Mouse (Mus musculus): ENCODE measurements around the gene Igfbpl1. TPM values are rescaled to one million over a fixed set of nuclear protein-coding genes. Genes with fewer than 3 reads are reported as not detected.

The Igfbpl1 gene
- total and polyA plus RNA-seq, 3 experiments: not detected

DNA sequence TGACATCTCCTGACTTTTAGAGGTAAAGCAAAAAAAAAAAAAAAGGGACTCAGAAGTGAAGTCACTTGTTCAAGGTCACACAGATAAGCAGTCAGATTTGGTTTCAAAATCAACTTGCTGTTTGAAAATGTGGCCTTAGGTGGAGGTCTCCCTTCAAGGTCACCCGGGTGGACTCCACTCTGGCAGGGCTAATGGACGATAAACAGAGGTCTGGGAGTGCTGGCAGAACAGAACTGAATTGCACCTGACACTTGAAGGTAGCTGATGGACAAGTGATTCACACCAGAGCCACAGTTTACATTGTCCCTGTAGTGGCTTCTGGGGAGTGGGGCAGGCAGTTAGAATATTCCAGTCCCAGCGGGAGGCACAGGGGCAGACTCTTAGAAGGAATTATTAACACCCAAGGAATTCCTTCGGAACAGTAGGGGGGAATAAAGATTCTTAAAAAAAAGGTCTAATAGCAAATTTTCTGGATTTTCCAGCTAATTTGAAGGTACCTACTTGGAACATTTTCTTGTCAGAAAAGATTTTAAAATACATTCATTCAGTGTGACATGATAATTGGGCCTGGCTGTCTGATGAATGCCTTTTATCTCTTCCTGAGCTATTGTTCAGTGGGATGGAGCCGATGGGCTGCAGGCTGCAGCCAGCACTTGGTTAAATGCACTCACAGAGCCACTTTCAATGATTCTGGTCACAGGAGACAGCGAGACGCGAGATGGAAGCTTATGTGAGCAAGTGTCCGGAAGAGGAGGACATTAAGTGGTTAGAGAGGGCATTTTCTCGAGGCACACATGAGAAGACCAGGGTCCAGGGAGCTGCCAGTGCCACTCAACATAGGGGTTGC is 56.7 kb downstream of the Igfbpl1 start:
- H3K4me1 ChIP-seq (ENCODE audit: control insufficient read depth in 1 of 2, insufficient read depth in 2 of 2): peaks cover 0 to 14% of the 10 kb centered on the region in 2 experiments; a peak in 2 of 4 replicates
- dilution Hi-C loops (cut with MboI; ENCODE audit: extremely low pct_ligation_motif_present, extremely low pct_unique_long_range_greater_than_20kb, low sequenced_read_pairs) (no loop called here), in situ Hi-C loops (cut with MboI; ENCODE audit: low pct_ligation_motif_present, low pct_unique_long_range_greater_than_20kb, low sequenced_read_pairs) (loop anchor here (5.0 to 10.0 kb wide), 3 partner anchors 38 to 355 kb away; partner anchors contain the start of gene Shb)
- H3K27me3 ChIP-seq (replicated peaks): no peaks in the 10 kb centered on the region
- H3K79me2 ChIP-seq (replicated peaks; ENCODE audit: control insufficient read depth, extremely low read depth, insufficient read depth, poor library complexity, severe bottlenecking): no peaks in the 10 kb centered on the region
- DNase-seq (ENCODE audit: extremely low read depth): no peak
- H3K4me3 ChIP-seq (replicated peaks in 1 of 3; ENCODE audit: low read depth in 2 of 3, low read length in 2 of 3, poor library complexity in 1 of 3): no peak overlapping the region
- H3K9ac ChIP-seq (ENCODE audit: insufficient read depth, low read depth): no peak overlapping the region
- no peaks in the 10 kb centered on the region for H3K9me3 ChIP-seq (replicated peaks; ENCODE audit: low read length)
- H3K27ac ChIP-seq (ENCODE audit: insufficient read depth, low read depth): no peak overlapping the region
- no peak overlapping the region for H3K4me2 ChIP-seq (ENCODE audit: insufficient read depth, low read depth, poor library complexity, severe bottlenecking)
- no peaks in the 10 kb centered on the region for H3K36me3 ChIP-seq (replicated peaks in 1 of 2; ENCODE audit: control insufficient read depth in 1 of 2, insufficient read depth in 1 of 2, low read length in 1 of 2)
- TF ChIP-seq TBP (conservative IDR thresholded peaks at IDR 0.05; ENCODE audit: low read depth, low read length) (no peak), MAZ (IDR thresholded peaks at IDR 0.05; ENCODE audit: low read depth, low read length) (no peak), UBTF (IDR thresholded peaks at IDR 0.05; ENCODE audit: low read depth, low read length) (no peak), NRF1 (IDR thresholded peaks at IDR 0.05; ENCODE audit: low read depth, low read length) (no peak), MAFK (IDR thresholded peaks at IDR 0.05; ENCODE audit: insufficient replicate concordance, low read length) (no peak), HCFC1 (IDR thresholded peaks at IDR 0.05; ENCODE audit: low read depth, low read length) (no peak), EP300 (IDR thresholded peaks at IDR 0.05; ENCODE audit: low read length) (no peak), CHD1 (IDR thresholded peaks at IDR 0.05; ENCODE audit: low read depth, low read length) (no peak), TCF12 (IDR thresholded peaks at IDR 0.05; ENCODE audit: low read depth, low read length) (no peak), MAX (IDR thresholded peaks at IDR 0.05; ENCODE audit: low read length) (no peak), ZNF384 (IDR thresholded peaks at IDR 0.05; ENCODE audit: low read depth, low read length) (no peak), NELFE (IDR thresholded peaks at IDR 0.05; ENCODE audit: low read depth, low read length) (no peak), KAT2A (IDR thresholded peaks at IDR 0.05; ENCODE audit: insufficient replicate concordance, low read length) (no peak), ETS1 (conservative IDR thresholded peaks at IDR 0.05; ENCODE audit: low read depth, low read length) (no peak), ELF1 (IDR thresholded peaks at IDR 0.05; ENCODE audit: low read depth, low read length) (no peak), JUND (conservative IDR thresholded peaks at IDR 0.05; ENCODE audit: low read depth, low read length) (no peak), ZC3H11A (IDR thresholded peaks at IDR 0.05; ENCODE audit: low read depth, low read length) (no peak), USF2 (conservative IDR thresholded peaks at IDR 0.05; ENCODE audit: low read depth, low read length) (no peak), POLR2AphosphoS2 (IDR thresholded peaks at IDR 0.05; ENCODE audit: low read depth, low read length) (no peak)

DNA sequence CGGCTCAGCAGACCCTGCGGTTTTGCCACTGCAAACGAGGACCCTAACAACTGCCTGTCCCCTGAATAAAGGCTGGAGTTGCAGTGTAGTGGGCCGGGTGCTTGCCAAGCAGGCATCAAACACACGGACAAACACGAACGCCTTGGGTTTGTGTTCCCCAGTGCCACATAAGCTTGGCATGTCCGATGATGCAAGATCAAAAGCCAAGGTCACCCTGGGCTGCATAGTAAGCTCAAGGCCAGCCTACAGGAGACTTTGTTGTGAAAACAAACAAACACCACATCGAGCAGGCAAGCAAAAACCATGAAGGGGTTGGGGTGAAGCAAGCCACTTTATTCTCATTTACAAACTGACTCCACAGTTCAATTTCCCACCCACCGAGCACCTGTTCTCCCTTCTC is 57.6 kb downstream of the Igfbpl1 start:
- H3K27me3 ChIP-seq (replicated peaks): no peaks in the 10 kb centered on the region
- dilution Hi-C loops (cut with MboI; ENCODE audit: extremely low pct_ligation_motif_present, extremely low pct_unique_long_range_greater_than_20kb, low sequenced_read_pairs): no loop called here
- no peak overlapping the region for H3K4me2 ChIP-seq (ENCODE audit: insufficient read depth, low read depth, poor library complexity, severe bottlenecking)
- H3K79me2 ChIP-seq (replicated peaks; ENCODE audit: control insufficient read depth, extremely low read depth, insufficient read depth, poor library complexity, severe bottlenecking): no peaks in the 10 kb centered on the region
- TF ChIP-seq CTCF (conservative IDR thresholded peaks at IDR 0.05 in 1 of 2, IDR thresholded peaks at IDR 0.05 in 1 of 2; ENCODE audit: low read depth in 2 of 2, low read length in 2 of 2) (no peak), MAFK (IDR thresholded peaks at IDR 0.05; ENCODE audit: insufficient replicate concordance, low read length) (no peak), ZMIZ1 (IDR thresholded peaks at IDR 0.05; ENCODE audit: low read depth, low read length) (no peak), CHD2 (IDR thresholded peaks at IDR 0.05; ENCODE audit: low read length) (no peak), TBP (conservative IDR thresholded peaks at IDR 0.05; ENCODE audit: low read depth, low read length) (no peak), RCOR1 (conservative IDR thresholded peaks at IDR 0.05; ENCODE audit: low read depth, low read length) (no peak), USF1 (IDR thresholded peaks at IDR 0.05; ENCODE audit: low read depth, low read length) (no peak), EP300 (IDR thresholded peaks at IDR 0.05; ENCODE audit: low read length) (no peak), USF2 (conservative IDR thresholded peaks at IDR 0.05; ENCODE audit: low read depth, low read length) (no peak), ZC3H11A (IDR thresholded peaks at IDR 0.05; ENCODE audit: low read depth, low read length) (no peak), E2F4 (IDR thresholded peaks at IDR 0.05; ENCODE audit: insufficient replicate concordance, low read depth, low read length) (no peak), MYC (IDR thresholded peaks at IDR 0.05; ENCODE audit: low read depth, low read length) (no peak), NRF1 (IDR thresholded peaks at IDR 0.05; ENCODE audit: low read depth, low read length) (no peak), KAT2A (IDR thresholded peaks at IDR 0.05; ENCODE audit: insufficient replicate concordance, low read length) (no peak)
- in situ Hi-C loops (cut with MboI; ENCODE audit: low pct_ligation_motif_present, low pct_unique_long_range_greater_than_20kb, low sequenced_read_pairs): loop anchor here (5.0 to 10.0 kb wide), 3 partner anchors 37 to 354 kb away; partner anchors contain the start of gene Shb
- H3K9me3 ChIP-seq (replicated peaks; ENCODE audit: low read length): no peaks in the 10 kb centered on the region
- no peak for DNase-seq (ENCODE audit: extremely low read depth)
- H3K9ac ChIP-seq (ENCODE audit: insufficient read depth, low read depth): no peak overlapping the region
- H3K27ac ChIP-seq (ENCODE audit: insufficient read depth, low read depth): no peak overlapping the region
- H3K4me3 ChIP-seq (replicated peaks in 1 of 3; ENCODE audit: low read depth in 2 of 3, low read length in 2 of 3, poor library complexity in 1 of 3): no peak overlapping the region
- no peaks in the 10 kb centered on the region for H3K36me3 ChIP-seq (replicated peaks in 1 of 2; ENCODE audit: control insufficient read depth in 1 of 2, insufficient read depth in 1 of 2, low read length in 1 of 2)
- peaks cover 0 to 18% of the 10 kb centered on the region in 2 experiments; a peak in 2 of 4 replicates for H3K4me1 ChIP-seq (ENCODE audit: control insufficient read depth in 1 of 2, insufficient read depth in 2 of 2)
